Mouse (Mus musculus) kidney, embryonic 14.5 days (tissue): ENCODE results near the gene Gm7697. TPM values are rescaled to one million over a fixed set of nuclear protein-coding genes. Genes with fewer than 3 reads are reported as not detected.
"Not testable (repeated sequence)": the region's sequence is repeated elsewhere in the genome, so short reads cannot be mapped to it uniquely, and the experiment has no call there.

Experiments used
- ATAC-seq: fragments of 200-750 bp; cut with Nextera tagmentation; 2 replicates; pipeline ENCODE4 v1.8.0; 2017; ENCODE audit warnings: moderate number of reproducible peaks, mild to moderate bottlenecking, moderate TSS enrichment, moderate library complexity; ENCODE audit not compliant: low FRiP score, low TSS enrichment
- H3K27ac ChIP-seq: fragments of 300-500 bp; sonication (generic); 2 replicates; pipeline ENCODE4 v1.5.1; 2014; ENCODE audit warnings: low read depth, mild to moderate bottlenecking, low read length, moderate library complexity, mixed read lengths
- H3K27me3 ChIP-seq: fragments of 300-500 bp; sonication (generic); 2 replicates; pipeline ENCODE4 v1.6.1; 2014; ENCODE audit warnings: mild to moderate bottlenecking, low read length; ENCODE audit not compliant: control insufficient read depth, insufficient read depth
- H3K36me3 ChIP-seq: fragments of 300-500 bp; sonication (generic); 2 replicates; pipeline ENCODE4 v1.6.1; 2014; ENCODE audit warnings: low read length, mixed read lengths; ENCODE audit not compliant: control insufficient read depth, insufficient read depth
- H3K4me1 ChIP-seq: fragments of 300-500 bp; sonication (generic); 2 replicates; pipeline ENCODE4 v1.6.1; 2014; ENCODE audit warnings: low read length, mixed read lengths; ENCODE audit not compliant: control insufficient read depth, insufficient read depth
- H3K4me2 ChIP-seq: fragments of 300-500 bp; sonication (generic); replicated peaks from 2 replicates; pipeline ENCODE4 v1.6.1; 2014; ENCODE audit warnings: low read depth, mild to moderate bottlenecking, low read length
- H3K4me3 ChIP-seq: fragments of 300-500 bp; sonication (generic); 2 replicates; pipeline ENCODE4 v1.5.1; 2014; ENCODE audit warnings: mild to moderate bottlenecking, low read length
- H3K9ac ChIP-seq: fragments of 300-500 bp; sonication (generic); 2 replicates; pipeline ENCODE4 v1.6.1; 2014; ENCODE audit warnings: low read depth, mild to moderate bottlenecking, low read length, moderate library complexity
- H3K9me3 ChIP-seq: fragments of 300-500 bp; sonication (generic); 2 replicates; pipeline ENCODE4 v1.6.1; 2016; ENCODE audit warnings: low read length; ENCODE audit not compliant: control insufficient read depth
- WGBS: fragments of 180-500 bp; shearing (Covaris S2); extraction: QIAGEN DNeasy Blood & Tissue Kit; methylation state at CpG from one replicate; pipeline ENCODE4 v1.1.7; 2014; 5-methylcytosine and 5-hydroxymethylcytosine counted together
- polyA plus RNA-seq: library from polyadenylated mRNA; unstranded; fragments of >200 nt; fragmentation: Nextera tagmentation; extraction: Ambion mirVana; gene quantifications from 2 replicates; pipeline ENCODE4 v1.2.1, GENCODE M21; 2014

Gene Gm7697
- polyA plus RNA-seq, 1 experiment from 2014 or later: not detected

DNA sequence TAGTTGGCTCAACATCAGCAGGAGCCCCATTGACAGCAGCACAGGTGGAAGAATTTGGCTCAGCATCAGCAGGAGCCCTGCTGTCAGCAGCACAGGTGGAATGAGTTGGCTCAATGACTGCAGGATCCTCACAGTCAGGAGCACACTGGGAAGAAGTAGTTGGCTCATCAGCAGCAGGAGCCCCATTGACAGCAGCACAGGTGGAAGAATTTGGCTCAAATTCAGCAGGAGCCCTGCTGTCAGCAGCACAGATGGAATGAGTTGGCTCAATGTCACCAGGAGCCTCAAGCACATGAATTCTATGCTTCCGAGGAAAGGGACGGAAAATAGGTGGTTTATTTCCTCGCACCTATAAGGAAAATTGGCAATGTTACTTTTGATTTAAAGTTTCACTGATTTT, 47.8 kb downstream of the Gm7697 start:
- not testable (repeated sequence) for H3K4me1 ChIP-seq, H3K4me3 ChIP-seq, H3K9me3 ChIP-seq, H3K36me3 ChIP-seq, H3K27ac ChIP-seq, ATAC-seq, H3K27me3 ChIP-seq, H3K4me2 ChIP-seq, H3K9ac ChIP-seq
- WGBS: 95% methylated on average over 2 of the region's 3 CpGs

DNA sequence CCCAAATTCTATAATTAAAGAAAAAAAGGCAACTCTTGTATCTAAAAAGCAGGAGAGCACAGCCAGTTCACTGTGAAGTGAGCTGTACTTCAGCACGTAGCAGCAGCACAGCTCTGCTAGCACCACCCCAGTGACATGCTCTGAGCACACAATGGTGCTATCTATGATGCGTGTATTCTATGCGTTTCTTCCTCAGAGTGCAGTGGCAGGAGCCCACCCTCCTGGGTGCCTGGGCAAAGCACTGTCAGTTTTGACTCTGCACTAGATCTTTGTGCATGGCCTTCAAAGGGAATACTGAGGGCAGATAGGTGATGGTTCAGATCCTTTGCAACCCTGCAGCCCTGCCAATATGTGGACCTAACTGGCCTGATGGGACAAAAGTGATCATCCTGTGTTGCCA, 69.3 kb downstream of the Gm7697 start, which contains the start of gene Gm9495:
Gm9495 (minus strand) TSS at position 101 of the 400 bp plus-strand sequence.
- H3K36me3 ChIP-seq, H3K4me3 ChIP-seq, H3K9ac ChIP-seq, H3K9me3 ChIP-seq, H3K4me1 ChIP-seq, H3K27ac ChIP-seq, ATAC-seq, H3K4me2 ChIP-seq, H3K27me3 ChIP-seq: not testable (repeated sequence)
- WGBS: 88% methylated on average over 1 of the region's 3 CpGs

Other genes starting within 250 kb of the Gm7697 start
- gene Gm9495, start 69.4 kb downstream of the Gm7697 start, polyA plus RNA-seq: not detected in 2 replicates
- gene Zfp868, start 102.6 kb upstream of the Gm7697 start, polyA plus RNA-seq: 25.1 and 27.6 TPM in 2 replicates
- 1.1 and 2.3 TPM in 2 replicates for gene Zfp964, start 131.5 kb upstream of the Gm7697 start, polyA plus RNA-seq
- gene Zfp869, start 187.7 kb upstream of the Gm7697 start, polyA plus RNA-seq: 21.8 and 37.5 TPM in 2 replicates
- 5.6 and 6.8 TPM in 2 replicates for gene Zfp963, start 227.0 kb upstream of the Gm7697 start, polyA plus RNA-seq